Mouse (Mus musculus): ENCODE measurements around the gene Fam241a. TPM values are rescaled to one million over a fixed set of nuclear protein-coding genes. Genes with fewer than 3 reads are reported as not detected.

Gene Fam241a
- polyA plus RNA-seq, 1 experiment, result 4.3 TPM

DNA sequence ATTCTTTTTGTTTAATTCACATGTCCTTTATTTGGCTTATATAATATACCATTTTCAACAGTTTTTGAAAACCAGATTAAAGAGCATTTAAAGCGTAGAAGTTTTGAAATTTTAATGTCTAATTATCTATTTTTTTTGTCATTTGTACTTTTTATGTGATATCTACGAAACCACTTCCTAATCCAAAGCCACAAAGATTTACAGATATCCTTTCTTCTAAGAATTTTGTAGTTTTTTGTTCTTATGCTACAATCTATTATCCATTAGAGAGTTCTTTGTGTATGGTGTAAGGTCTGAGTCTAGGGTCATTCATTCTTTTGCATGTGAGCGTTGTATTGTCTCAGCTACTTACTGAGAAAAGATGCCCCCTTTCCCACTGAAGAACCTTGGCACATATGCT lies 21.4 kb upstream of the Fam241a start:
- no peaks in the 10 kb centered on the region for H3K4me1 ChIP-seq (ENCODE audit: control insufficient read depth, insufficient read depth, low read length)
- WGBS, result 90% methylated on average over 3 of the region's 3 CpGs
- no peak overlapping the region for H3K4me3 ChIP-seq (replicated peaks; ENCODE audit: extremely low read depth, low read depth, low read length)
- TF ChIP-seq CTCF (IDR thresholded peaks at IDR 0.05; ENCODE audit: insufficient read depth, low read length) (no peak), POLR2A (IDR thresholded peaks at IDR 0.05; ENCODE audit: borderline replicate concordance, extremely low read depth, low read depth, low read length) (no peak)
- no peak for DNase-seq

DNA sequence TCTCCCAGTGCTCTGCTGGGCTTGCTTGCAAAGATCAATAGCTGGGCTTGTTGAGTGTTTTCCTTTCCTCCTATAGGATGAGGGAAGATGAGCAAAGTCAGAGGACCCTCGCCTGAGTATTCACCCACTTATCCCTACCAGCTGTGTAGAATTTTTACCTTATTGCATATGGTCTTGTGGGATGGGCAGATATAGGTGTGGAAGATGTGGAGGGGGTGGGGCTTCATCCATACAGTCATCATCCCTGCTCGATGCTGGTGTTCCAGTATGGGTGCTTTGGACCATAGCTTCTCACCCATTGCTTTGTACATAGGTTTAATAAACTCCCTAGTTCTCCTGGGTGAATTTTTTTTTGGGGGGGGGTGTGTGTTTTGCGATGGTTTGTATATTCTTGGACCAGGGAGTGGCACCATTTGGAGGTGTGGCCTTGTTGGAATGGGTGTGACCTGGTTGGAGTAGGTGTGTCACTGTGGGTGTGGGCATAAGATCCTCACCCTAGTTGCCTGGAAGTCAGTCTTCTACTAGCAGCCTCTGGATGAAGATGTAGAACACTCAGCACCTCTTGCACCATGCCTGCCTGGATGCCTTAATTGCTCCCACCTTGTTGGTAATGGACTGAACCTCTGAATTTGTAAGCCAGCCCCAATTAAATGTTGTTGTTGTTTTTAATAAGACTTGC lies 19.7 kb upstream of the Fam241a start:
- TF ChIP-seq POLR2A (IDR thresholded peaks at IDR 0.05; ENCODE audit: borderline replicate concordance, extremely low read depth, low read depth, low read length) (no peak), CTCF (IDR thresholded peaks at IDR 0.05; ENCODE audit: insufficient read depth, low read length) (no peak)
- no peak for DNase-seq
- 91% methylated on average over 3 of the region's 3 CpGs for WGBS
- no peaks in the 10 kb centered on the region for H3K4me1 ChIP-seq (ENCODE audit: control insufficient read depth, insufficient read depth, low read length)
- H3K4me3 ChIP-seq (replicated peaks; ENCODE audit: extremely low read depth, low read depth, low read length), result no peak overlapping the region

DNA sequence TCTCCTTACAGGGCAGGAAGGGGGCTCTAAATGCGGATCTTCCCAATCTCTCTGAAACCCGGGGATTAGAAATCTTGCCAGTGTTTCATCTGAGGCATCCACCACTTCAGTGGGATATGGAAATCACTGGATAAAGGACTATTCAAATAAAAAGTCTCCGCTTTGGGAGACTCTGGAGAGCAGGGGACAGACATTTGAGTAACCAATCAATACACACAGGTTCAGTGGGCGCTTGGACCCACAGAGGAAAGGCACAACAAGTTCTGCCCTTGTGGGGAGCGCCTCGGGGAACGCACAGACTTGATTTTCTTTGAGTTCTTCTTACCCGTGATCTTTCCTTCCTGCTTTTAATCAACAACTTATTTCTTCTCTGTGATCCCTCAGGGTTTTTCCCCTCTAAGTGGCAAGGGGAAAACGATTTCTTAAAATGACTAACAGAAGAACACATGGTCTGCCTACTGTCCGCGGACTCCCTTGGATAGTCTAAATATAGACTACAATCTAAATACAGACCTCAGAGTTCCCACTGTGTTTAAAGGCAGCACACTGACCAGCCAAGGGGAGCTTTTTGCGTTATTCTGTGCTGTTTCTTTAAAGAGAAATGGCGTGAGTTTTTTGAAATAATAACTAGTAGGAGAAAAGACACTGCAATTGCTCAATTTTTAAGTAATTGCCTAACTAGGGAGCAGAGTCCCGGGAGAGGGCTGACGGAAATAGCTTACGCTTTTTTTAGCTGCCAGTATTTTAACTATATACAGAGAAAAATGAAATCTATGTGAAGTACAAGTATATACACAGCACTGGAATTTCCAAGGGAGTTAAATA lies 18.0 kb upstream of the Fam241a start:
- Histone ChIP-seq H3K4me1 (ENCODE audit: control insufficient read depth, insufficient read depth, low read length) (no peaks in the 10 kb centered on the region), H3K4me3 (replicated peaks; ENCODE audit: extremely low read depth, low read depth, low read length) (peak overlapping the region; percentile 38)
- WGBS, result 25% methylated on average over 16 of the region's 16 CpGs
- DNase-seq, result no peak
- no peak for TF ChIP-seq POLR2A (IDR thresholded peaks at IDR 0.05; ENCODE audit: borderline replicate concordance, extremely low read depth, low read depth, low read length)
- TF ChIP-seq CTCF (IDR thresholded peaks at IDR 0.05; ENCODE audit: insufficient read depth, low read length), result no peak

DNA sequence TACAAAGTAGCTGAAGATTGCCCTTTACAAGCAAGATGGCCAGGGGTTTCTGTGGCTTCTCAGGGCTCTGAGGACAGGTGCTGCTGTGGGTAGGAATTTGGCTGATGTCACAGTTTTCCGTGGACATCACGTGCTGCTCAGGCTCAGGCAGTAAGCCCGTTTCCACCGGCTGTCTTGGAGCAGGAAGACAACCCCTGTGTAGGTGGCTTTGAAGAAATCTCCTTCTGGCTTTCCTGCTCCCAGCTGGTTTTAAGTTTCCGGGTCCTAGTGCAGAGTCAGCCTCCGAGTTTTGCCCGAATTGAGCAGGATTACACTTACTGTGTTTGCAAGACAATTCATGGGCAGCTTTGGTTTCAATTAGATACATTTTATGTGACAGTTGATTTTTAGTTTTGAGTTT lies 13.8 kb upstream of the Fam241a start:
- TF ChIP-seq CTCF (IDR thresholded peaks at IDR 0.05; ENCODE audit: insufficient read depth, low read length) (no peak), POLR2A (IDR thresholded peaks at IDR 0.05; ENCODE audit: borderline replicate concordance, extremely low read depth, low read depth, low read length) (no peak)
- H3K4me3 ChIP-seq (replicated peaks; ENCODE audit: extremely low read depth, low read depth, low read length), result no peak overlapping the region
- H3K4me1 ChIP-seq (ENCODE audit: control insufficient read depth, insufficient read depth, low read length), result no peaks in the 10 kb centered on the region
- DNase-seq, result no peak
- WGBS, result 70% methylated on average over 7 of the region's 7 CpGs

DNA sequence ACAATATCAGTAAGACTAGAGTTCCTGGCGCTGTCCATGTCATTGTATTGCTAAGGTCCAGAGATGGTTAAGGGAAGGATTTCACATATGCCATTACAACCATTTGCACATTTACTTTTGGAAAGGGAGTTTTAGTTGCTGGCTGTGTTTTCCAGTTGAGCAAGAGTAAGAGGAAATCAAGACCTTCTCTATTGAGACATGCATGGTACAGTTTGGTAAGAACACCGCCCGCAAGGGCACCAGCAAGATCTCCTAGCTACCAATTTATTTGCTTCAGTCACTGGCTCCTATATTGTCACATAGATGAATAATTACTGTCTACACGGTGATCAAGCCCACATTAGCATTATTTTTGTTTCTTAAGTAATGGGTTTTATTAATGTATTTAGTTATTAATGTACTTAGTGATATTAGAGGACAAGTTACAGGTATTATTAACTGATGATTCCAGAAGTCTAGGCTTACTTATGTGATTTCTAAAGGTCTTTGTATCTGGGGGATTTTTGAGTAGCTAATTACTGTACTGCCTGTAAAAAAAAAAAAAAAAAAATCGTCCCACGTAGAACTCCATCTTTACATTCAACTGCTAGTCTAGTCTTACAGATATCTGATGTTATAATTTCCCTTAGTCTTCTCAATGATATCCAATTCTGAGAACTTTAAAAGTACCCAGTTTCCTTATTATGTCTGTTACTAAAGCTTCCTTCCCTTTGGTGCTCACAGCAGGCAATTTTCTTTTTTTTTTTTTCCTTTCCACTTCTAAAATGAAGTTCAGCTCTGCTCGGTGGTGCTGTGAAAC lies 944 bp downstream of the Fam241a start:
- TF ChIP-seq POLR2A (IDR thresholded peaks at IDR 0.05; ENCODE audit: borderline replicate concordance, extremely low read depth, low read depth, low read length) (no peak), CTCF (IDR thresholded peaks at IDR 0.05; ENCODE audit: insufficient read depth, low read length) (no peak)
- peak overlapping the region; percentile 78 for H3K4me3 ChIP-seq (replicated peaks; ENCODE audit: extremely low read depth, low read depth, low read length)
- peaks cover 5% of the 10 kb centered on the region for H3K4me1 ChIP-seq (ENCODE audit: control insufficient read depth, insufficient read depth, low read length)
- no peak for DNase-seq
- 28% methylated on average over 7 of the region's 7 CpGs for WGBS

DNA sequence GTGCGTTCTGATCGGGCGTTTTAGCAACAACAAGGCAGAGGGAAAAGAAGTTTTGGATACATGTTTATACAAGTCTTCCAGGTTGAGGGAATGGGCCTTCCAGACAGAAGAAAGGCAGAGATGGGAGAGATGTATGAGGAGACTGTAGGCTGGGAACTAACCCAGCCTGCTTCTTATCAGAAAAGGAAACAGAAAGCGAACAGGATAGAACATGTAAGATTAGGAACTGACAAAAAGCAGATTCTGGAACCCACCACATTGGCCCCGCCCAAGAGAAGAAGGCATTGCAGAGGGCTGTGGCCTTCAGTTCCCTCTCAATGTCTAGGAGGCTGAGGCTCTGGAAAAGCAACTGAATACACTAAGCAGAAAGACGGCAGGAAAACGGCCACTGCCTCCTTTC lies 2.2 kb downstream of the Fam241a start:
- H3K4me1 ChIP-seq (ENCODE audit: control insufficient read depth, insufficient read depth, low read length), result peaks cover 5% of the 10 kb centered on the region
- no peak overlapping the region for H3K4me3 ChIP-seq (replicated peaks; ENCODE audit: extremely low read depth, low read depth, low read length)
- no peak for DNase-seq
- TF ChIP-seq POLR2A (IDR thresholded peaks at IDR 0.05; ENCODE audit: borderline replicate concordance, extremely low read depth, low read depth, low read length), result no peak
- no peak for TF ChIP-seq CTCF (IDR thresholded peaks at IDR 0.05; ENCODE audit: insufficient read depth, low read length)
- WGBS, result 62% methylated on average over 7 of the region's 7 CpGs

DNA sequence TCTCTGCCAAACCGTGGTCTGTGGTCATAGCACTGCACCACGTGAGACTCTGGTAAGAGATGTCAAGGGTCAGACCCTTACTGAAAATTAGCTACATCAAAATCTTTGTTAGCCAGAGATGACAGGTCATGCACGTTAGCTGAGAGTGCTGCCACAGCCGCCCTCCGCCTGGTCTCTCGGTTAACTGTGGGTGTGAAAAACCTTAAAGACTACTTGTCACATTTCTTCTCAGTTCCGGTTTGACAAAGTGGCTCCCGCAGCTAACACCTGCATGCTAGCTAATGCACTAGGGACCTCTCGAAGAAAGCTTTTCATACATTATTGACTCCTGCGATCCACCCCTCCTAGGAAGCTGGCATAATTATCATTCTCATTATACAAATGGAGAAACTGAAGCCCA lies 4.2 kb downstream of the Fam241a start:
- TF ChIP-seq POLR2A (IDR thresholded peaks at IDR 0.05; ENCODE audit: borderline replicate concordance, extremely low read depth, low read depth, low read length), result no peak
- TF ChIP-seq CTCF (IDR thresholded peaks at IDR 0.05; ENCODE audit: insufficient read depth, low read length), result no peak
- no peak for DNase-seq
- H3K4me3 ChIP-seq (replicated peaks; ENCODE audit: extremely low read depth, low read depth, low read length), result no peak overlapping the region
- peaks cover 5% of the 10 kb centered on the region for H3K4me1 ChIP-seq (ENCODE audit: control insufficient read depth, insufficient read depth, low read length)
- WGBS, result 64% methylated on average over 10 of the region's 10 CpGs

DNA sequence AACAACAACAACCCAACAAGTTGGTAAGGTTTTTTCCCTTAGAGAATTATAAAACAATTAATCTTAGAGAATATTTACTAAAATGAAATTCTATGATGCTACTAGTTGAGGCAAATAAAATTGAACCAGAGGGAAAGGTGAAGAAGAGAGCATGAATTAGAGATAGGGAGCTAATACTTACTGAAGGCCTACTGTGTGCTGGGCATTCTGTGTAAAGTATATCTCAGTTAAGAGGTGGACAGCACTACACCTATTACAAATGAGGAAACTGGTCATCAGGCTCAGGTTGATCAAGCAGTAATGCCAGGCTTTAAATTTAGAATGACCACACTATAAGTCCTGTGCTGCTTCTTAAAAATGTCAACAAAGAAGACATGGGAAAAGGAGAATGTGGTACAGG lies 6.1 kb downstream of the Fam241a start:
- TF ChIP-seq CTCF (IDR thresholded peaks at IDR 0.05; ENCODE audit: insufficient read depth, low read length) (no peak), POLR2A (IDR thresholded peaks at IDR 0.05; ENCODE audit: borderline replicate concordance, extremely low read depth, low read depth, low read length) (no peak)
- H3K4me1 ChIP-seq (ENCODE audit: control insufficient read depth, insufficient read depth, low read length), result peaks cover 4% of the 10 kb centered on the region
- no peak for DNase-seq
- H3K4me3 ChIP-seq (replicated peaks; ENCODE audit: extremely low read depth, low read depth, low read length), result no peak overlapping the region

DNA sequence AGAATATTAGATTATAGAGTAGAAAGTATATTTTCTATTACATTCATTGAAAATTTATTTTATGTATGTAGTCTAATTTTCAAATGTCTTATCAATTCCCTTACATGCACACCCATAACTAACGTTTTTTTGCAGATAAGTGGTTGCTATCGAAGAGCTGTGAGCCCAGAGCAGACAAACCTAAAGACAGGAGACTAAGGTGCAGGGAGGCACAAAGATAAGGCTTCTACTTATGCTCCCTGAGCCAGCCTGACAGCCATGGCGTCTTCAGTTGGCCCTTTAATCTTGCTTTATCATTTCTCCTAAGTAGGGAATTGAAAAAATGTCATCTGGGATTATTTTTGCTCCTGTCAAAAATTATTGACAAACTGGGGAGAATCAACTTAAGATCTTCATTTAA lies 6.6 kb downstream of the Fam241a start:
- Histone ChIP-seq H3K4me1 (ENCODE audit: control insufficient read depth, insufficient read depth, low read length) (peaks cover 2% of the 10 kb centered on the region), H3K4me3 (replicated peaks; ENCODE audit: extremely low read depth, low read depth, low read length) (no peak overlapping the region)
- 54% methylated on average over 3 of the region's 3 CpGs for WGBS
- TF ChIP-seq CTCF (IDR thresholded peaks at IDR 0.05; ENCODE audit: insufficient read depth, low read length), result no peak
- TF ChIP-seq POLR2A (IDR thresholded peaks at IDR 0.05; ENCODE audit: borderline replicate concordance, extremely low read depth, low read depth, low read length), result no peak
- no peak for DNase-seq

Measured in lung, adult 2 months (tissue).